Mouse (Mus musculus): ENCODE measurements around the gene Vmn1r201. TPM values are rescaled to one million over a fixed set of nuclear protein-coding genes. Genes with fewer than 3 reads are reported as not detected.

Gene Vmn1r201
- polyA plus RNA-seq (2014; fragmentation: Nextera tagmentation; extraction: Ambion mirVana), result not detected in 2 replicates

- H3K4me1 ChIP-seq (replicated peaks; ENCODE audit: control insufficient read depth, insufficient read depth, low read length), result no peaks in the 10 kb centered on the region
- H3K36me3 ChIP-seq (ENCODE audit: control insufficient read depth, insufficient read depth, low read length), result no peaks in the 10 kb centered on the region
- no peak for DNase-seq (ENCODE audit: low spot score)
- no peak within 1 kb of the TSS for H3K4me3 ChIP-seq (ENCODE audit: low read depth, low read length)
- 60% methylated on average over 1 of the region's 1 CpGs for WGBS
- no peaks in the 10 kb centered on the region for H3K9me3 ChIP-seq (ENCODE audit: control insufficient read depth, low read length)
- no peak within 1 kb of the TSS for H3K4me2 ChIP-seq (replicated peaks; ENCODE audit: low read depth, low read length)
- H3K27me3 ChIP-seq (ENCODE audit: control insufficient read depth, insufficient read depth, low read length), result no peaks in the 10 kb centered on the region
- no peak within 1 kb of the TSS for H3K9ac ChIP-seq (ENCODE audit: low read depth, low read length)
- no peak within 1 kb of the TSS for H3K27ac ChIP-seq (ENCODE audit: low read depth, low read length)
- no peak for ATAC-seq (ENCODE audit: low FRiP score)
These were observed at the start of gene Vmn1r201 for GRCm38 (mm10) chr13:22471623-22472022. Vmn1r201 (plus strand) TSS chr13:22471923.

GRCm38 (mm10) chr13:22455145-22455544 is 16.6 kb upstream of the Vmn1r201 start:
- Histone ChIP-seq H3K9me3 (ENCODE audit: control insufficient read depth, low read length) (no peaks in the 10 kb centered on the region), H3K36me3 (ENCODE audit: control insufficient read depth, insufficient read depth, low read length) (no peaks in the 10 kb centered on the region)

GRCm38 (mm10) chr13:22502431-22502830 is 30.7 kb downstream of the Vmn1r201 start:
- no peaks in the 10 kb centered on the region for H3K4me1 ChIP-seq (replicated peaks; ENCODE audit: control insufficient read depth, insufficient read depth, low read length)
- H3K27me3 ChIP-seq (ENCODE audit: control insufficient read depth, insufficient read depth, low read length), result no peaks in the 10 kb centered on the region
- no peak overlapping the region for H3K9ac ChIP-seq (ENCODE audit: low read depth, low read length)
- H3K27ac ChIP-seq (ENCODE audit: low read depth, low read length), result no peak overlapping the region
- H3K9me3 ChIP-seq (ENCODE audit: control insufficient read depth, low read length), result no peaks in the 10 kb centered on the region
- DNase-seq (ENCODE audit: low spot score), result no peak
- ATAC-seq (ENCODE audit: low FRiP score), result no peak
- no peak overlapping the region for H3K4me2 ChIP-seq (replicated peaks; ENCODE audit: low read depth, low read length)
- no peak overlapping the region for H3K4me3 ChIP-seq (ENCODE audit: low read depth, low read length)
- no peaks in the 10 kb centered on the region for H3K36me3 ChIP-seq (ENCODE audit: control insufficient read depth, insufficient read depth, low read length)
- 62% methylated on average over 3 of the region's 3 CpGs for WGBS

More at GRCm38 (mm10) chr13:22455145-22455544, 16.6 kb upstream of the Vmn1r201 start:
- Histone ChIP-seq H3K4me2 (replicated peaks; ENCODE audit: low read depth, low read length) (no peak overlapping the region), H3K9ac (ENCODE audit: low read depth, low read length) (no peak overlapping the region), H3K4me1 (replicated peaks; ENCODE audit: control insufficient read depth, insufficient read depth, low read length) (no peaks in the 10 kb centered on the region), H3K27me3 (ENCODE audit: control insufficient read depth, insufficient read depth, low read length) (no peaks in the 10 kb centered on the region), H3K27ac (ENCODE audit: low read depth, low read length) (no peak overlapping the region), H3K4me3 (ENCODE audit: low read depth, low read length) (no peak overlapping the region)
- DNase-seq (ENCODE audit: low spot score) (no peak), ATAC-seq (ENCODE audit: low FRiP score) (no peak)

- H3K27me3 ChIP-seq (ENCODE audit: control insufficient read depth, insufficient read depth, low read length), result no peaks in the 10 kb centered on the region
- H3K9ac ChIP-seq (ENCODE audit: low read depth, low read length), result no peak within 1 kb of the TSS
- no peaks in the 10 kb centered on the region for H3K4me1 ChIP-seq (replicated peaks; ENCODE audit: control insufficient read depth, insufficient read depth, low read length)
- H3K27ac ChIP-seq (ENCODE audit: low read depth, low read length), result no peak within 1 kb of the TSS
- ATAC-seq (ENCODE audit: low FRiP score) (no peak), DNase-seq (ENCODE audit: low spot score) (no peak)
- no peaks in the 10 kb centered on the region for H3K36me3 ChIP-seq (ENCODE audit: control insufficient read depth, insufficient read depth, low read length)
- no peaks in the 10 kb centered on the region for H3K9me3 ChIP-seq (ENCODE audit: control insufficient read depth, low read length)
- H3K4me3 ChIP-seq (ENCODE audit: low read depth, low read length), result no peak within 1 kb of the TSS
- H3K4me2 ChIP-seq (replicated peaks; ENCODE audit: low read depth, low read length), result no peak within 1 kb of the TSS
These were observed 33.6 kb downstream of the Vmn1r201 start, which contains the start of gene Vmn1r202 for GRCm38 (mm10) chr13:22505281-22505680. Vmn1r202 (minus strand) TSS chr13:22505381.

- H3K4me1 ChIP-seq (replicated peaks; ENCODE audit: control insufficient read depth, insufficient read depth, low read length), result no peaks in the 10 kb centered on the region
- no peaks in the 10 kb centered on the region for H3K36me3 ChIP-seq (ENCODE audit: control insufficient read depth, insufficient read depth, low read length)
- no peak within 1 kb of the TSS for H3K27ac ChIP-seq (ENCODE audit: low read depth, low read length)
- no peak within 1 kb of the TSS for H3K4me3 ChIP-seq (ENCODE audit: low read depth, low read length)
- no peaks in the 10 kb centered on the region for H3K27me3 ChIP-seq (ENCODE audit: control insufficient read depth, insufficient read depth, low read length)
- H3K9me3 ChIP-seq (ENCODE audit: control insufficient read depth, low read length), result no peaks in the 10 kb centered on the region
- H3K9ac ChIP-seq (ENCODE audit: low read depth, low read length), result no peak within 1 kb of the TSS
- DNase-seq (ENCODE audit: low spot score), result no peak
- ATAC-seq (ENCODE audit: low FRiP score), result no peak
- no peak within 1 kb of the TSS for H3K4me2 ChIP-seq (replicated peaks; ENCODE audit: low read depth, low read length)
These were observed 46.1 kb downstream of the Vmn1r201 start, which contains the start of gene Vmn1r203 for GRCm38 (mm10) chr13:22517814-22518213. Vmn1r203 (plus strand) TSS chr13:22518114.

Other genes with a start within 250 kb of the Vmn1r201 start
- not detected in 2 replicates for gene Vmn1r193, start 248.8 kb upstream of the Vmn1r201 start, polyA plus RNA-seq (2014; fragmentation: Nextera tagmentation; extraction: Ambion mirVana)
- not detected in 2 replicates for gene Vmn1r194, start 227.7 kb upstream of the Vmn1r201 start, polyA plus RNA-seq (2014; fragmentation: Nextera tagmentation; extraction: Ambion mirVana)
- gene Vmn1r195, start 201.4 kb upstream of the Vmn1r201 start, polyA plus RNA-seq (2014; fragmentation: Nextera tagmentation; extraction: Ambion mirVana), result not detected in 2 replicates
- gene Vmn1r196, start 182.0 kb upstream of the Vmn1r201 start, polyA plus RNA-seq (2014; fragmentation: Nextera tagmentation; extraction: Ambion mirVana), result not detected in 2 replicates
- not detected in 2 replicates for gene Vmn1r197, start 147.3 kb upstream of the Vmn1r201 start, polyA plus RNA-seq (2014; fragmentation: Nextera tagmentation; extraction: Ambion mirVana)
- not detected in 2 replicates for gene Vmn1r198, start 121.6 kb upstream of the Vmn1r201 start, polyA plus RNA-seq (2014; fragmentation: Nextera tagmentation; extraction: Ambion mirVana)
- gene Vmn1r199, start 92.1 kb upstream of the Vmn1r201 start, polyA plus RNA-seq (2014; fragmentation: Nextera tagmentation; extraction: Ambion mirVana), result not detected in 2 replicates
- not detected in 2 replicates for gene Vmn1r200, start 81.5 kb upstream of the Vmn1r201 start, polyA plus RNA-seq (2014; fragmentation: Nextera tagmentation; extraction: Ambion mirVana)
- not detected in 2 replicates for gene Vmn1r202, start 33.5 kb downstream of the Vmn1r201 start, polyA plus RNA-seq (2014; fragmentation: Nextera tagmentation; extraction: Ambion mirVana)
- gene Vmn1r203, start 46.2 kb downstream of the Vmn1r201 start, polyA plus RNA-seq (2014; fragmentation: Nextera tagmentation; extraction: Ambion mirVana), result not detected in 2 replicates
- gene Vmn1r204, start 81.3 kb downstream of the Vmn1r201 start, polyA plus RNA-seq (2014; fragmentation: Nextera tagmentation; extraction: Ambion mirVana), result not detected in 2 replicates
- not detected in 2 replicates for gene Vmn1r205, start 121.1 kb downstream of the Vmn1r201 start, polyA plus RNA-seq (2014; fragmentation: Nextera tagmentation; extraction: Ambion mirVana)
- gene Vmn1r206, start 152.3 kb downstream of the Vmn1r201 start, polyA plus RNA-seq (2014; fragmentation: Nextera tagmentation; extraction: Ambion mirVana), result not detected in 2 replicates